Mouse (Mus musculus): ENCODE results near the gene Cd40lg.

The Cd40lg gene

GRCm38 (mm10) chrX:57211876-57212275 is at the start of gene Cd40lg:
Gene Cd40lg (plus strand): TSS chrX:57212143.
- no peak for DNase-seq

GRCm38 (mm10) chrX:57166549-57166948 is 45.4 kb upstream of the Cd40lg start:
- no peak for DNase-seq

- DNase-seq: no peak
Measured at GRCm38 (mm10) chrX:57171269-57171668, 40.7 kb upstream of the Cd40lg start.

- no peak for DNase-seq
Measured at GRCm38 (mm10) chrX:57177225-57177779, 34.6 kb upstream of the Cd40lg start.

GRCm38 (mm10) chrX:57182470-57182869 is 29.5 kb upstream of the Cd40lg start:
- no peak for DNase-seq

- no peak for DNase-seq
Measured at GRCm38 (mm10) chrX:57183359-57183758, 28.6 kb upstream of the Cd40lg start.

GRCm38 (mm10) chrX:57187301-57187700 is 24.6 kb upstream of the Cd40lg start:
- no peak for DNase-seq

- no peak for DNase-seq
Measured at GRCm38 (mm10) chrX:57189335-57189734, 22.6 kb upstream of the Cd40lg start.

- DNase-seq: no peak
Measured at GRCm38 (mm10) chrX:57196319-57196718, 15.6 kb upstream of the Cd40lg start.

GRCm38 (mm10) chrX:57198036-57198435 is 13.9 kb upstream of the Cd40lg start:
- no peak for DNase-seq

GRCm38 (mm10) chrX:57200397-57200796 is 11.5 kb upstream of the Cd40lg start:
- no peak for DNase-seq

GRCm38 (mm10) chrX:57210591-57210990 is 1.4 kb upstream of the Cd40lg start:
- DNase-seq: no peak

- no peak for DNase-seq
Measured at GRCm38 (mm10) chrX:57212862-57213261, 919 bp downstream of the Cd40lg start.

GRCm38 (mm10) chrX:57215495-57215894 is 3.6 kb downstream of the Cd40lg start:
- no peak for DNase-seq

GRCm38 (mm10) chrX:57216271-57216670 is 4.3 kb downstream of the Cd40lg start:
- no peak for DNase-seq

- DNase-seq: no peak
Measured at GRCm38 (mm10) chrX:57219563-57219962, 7.6 kb downstream of the Cd40lg start.

- no peak for DNase-seq
Measured at GRCm38 (mm10) chrX:57221881-57222280, 9.9 kb downstream of the Cd40lg start.

GRCm38 (mm10) chrX:57223301-57223700 is 11.4 kb downstream of the Cd40lg start:
- DNase-seq: peak; percentile 4

GRCm38 (mm10) chrX:57228178-57228577 is 16.2 kb downstream of the Cd40lg start:
- no peak for DNase-seq

- DNase-seq: peak; percentile 4
Measured at GRCm38 (mm10) chrX:57233596-57233995, 21.7 kb downstream of the Cd40lg start.

- DNase-seq: no peak
Measured at GRCm38 (mm10) chrX:57235982-57236381, 24.0 kb downstream of the Cd40lg start.

GRCm38 (mm10) chrX:57238572-57238971 is 26.6 kb downstream of the Cd40lg start:
- no peak for DNase-seq

- DNase-seq: no peak
Measured at GRCm38 (mm10) chrX:57253329-57254055, 41.5 kb downstream of the Cd40lg start.

GRCm38 (mm10) chrX:57260744-57261143 is 48.8 kb downstream of the Cd40lg start:
- no peak for DNase-seq

- no peak for DNase-seq
Measured at GRCm38 (mm10) chrX:57263515-57263914, 51.6 kb downstream of the Cd40lg start.

Measured in right cerebral cortex, postnatal 25 days (tissue).